Mouse (Mus musculus) effector memory CD4-positive, alpha-beta T cell, adult 5 months (primary cell): ENCODE measurements around the gene Fam71f1. TPM values are rescaled to one million over a fixed set of nuclear protein-coding genes. Genes with fewer than 3 reads are reported as not detected.

Experiments used
- polyA plus RNA-seq: library from polyadenylated mRNA; unstranded; fragments of 100-300 nt; shearing (Covaris generic); gene quantifications from one replicate; pipeline ENCODE4 v1.2.1, GENCODE M21; 2017

Gene Fam71f1
- polyA plus RNA-seq, result not detected

DNA sequence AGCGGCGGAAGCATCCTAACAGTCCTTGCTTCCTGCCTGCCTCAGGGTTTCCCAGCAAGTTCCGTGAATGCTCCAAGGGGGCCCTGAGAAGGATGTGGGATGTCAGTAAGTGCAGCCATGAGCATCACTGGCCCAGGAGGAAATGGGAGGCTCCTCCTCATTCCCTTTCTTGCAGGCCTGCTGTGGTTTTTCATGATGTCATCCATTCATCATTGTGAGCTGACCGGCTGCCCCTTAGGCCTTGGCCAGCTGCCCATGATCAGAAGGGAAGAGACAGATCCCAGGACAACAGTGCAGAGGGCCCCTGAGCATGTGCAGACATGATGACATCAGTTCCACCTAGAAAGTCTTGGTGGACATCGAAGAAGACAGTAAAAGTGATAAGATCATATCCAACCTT lies at the start of gene Fam71f1:
Fam71f1 (plus strand) TSS at position 262 of the 400 bp plus-strand sequence.

DNA sequence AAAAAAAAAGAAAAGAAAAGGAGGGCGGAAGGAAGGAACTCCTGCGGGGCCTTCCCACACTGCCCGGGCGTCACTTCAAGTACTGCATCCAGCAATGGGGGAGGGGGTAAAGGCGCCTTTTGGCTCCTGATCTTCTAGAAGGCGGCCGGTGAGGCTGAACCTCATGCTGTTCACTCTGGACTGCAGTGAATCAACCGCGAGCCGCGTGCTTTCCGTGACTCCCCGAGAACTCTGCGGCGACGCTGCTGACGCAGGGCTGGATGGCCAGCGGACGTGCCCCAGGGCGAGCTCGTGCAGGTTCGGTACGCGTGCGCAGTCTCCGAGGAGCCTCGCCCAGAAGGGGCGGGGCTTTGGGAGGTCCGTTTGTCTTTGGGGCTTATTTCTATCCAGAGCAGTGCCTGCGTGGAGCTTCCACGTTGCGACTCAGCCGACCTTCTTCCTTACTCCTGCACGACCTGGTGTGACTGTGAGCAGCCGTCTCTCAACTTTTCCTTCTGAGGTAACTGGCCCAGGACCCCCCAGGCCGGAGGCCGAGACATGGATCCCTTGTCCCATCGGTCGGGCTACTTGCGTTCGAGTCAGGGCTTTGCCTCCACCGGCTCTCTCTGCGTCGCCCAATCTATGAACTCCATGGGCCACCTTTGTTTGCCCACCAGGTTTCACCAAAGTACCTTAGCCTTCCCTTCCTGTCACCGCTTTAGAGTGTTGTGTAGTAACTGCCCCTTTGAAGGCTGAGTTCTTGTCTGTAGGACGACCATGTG lies 46.4 kb upstream of the Fam71f1 start, which contains the start of gene Hilpda:
Hilpda (plus strand) TSS at position 177 of the 761 bp plus-strand sequence.

GRCm38 (mm10) chr6:29279293-29279692 lies 39.6 kb upstream of the Fam71f1 start, which contains the start of gene Fam71f2:
Gene Fam71f2, plus strand, starts transcription at chr6:29279593.

GRCm38 (mm10) chr6:29347665-29348370 lies 28.9 kb downstream of the Fam71f1 start, which contains the start of gene Calu:
Gene Calu, plus strand, starts transcription at chr6:29348069.

Other genes starting within 250 kb of the Fam71f1 start
- 66.3 TPM for gene Rbm28, start 154.1 kb upstream of the Fam71f1 start, polyA plus RNA-seq
- 0.17 TPM for gene Prrt4, start 139.6 kb upstream of the Fam71f1 start, polyA plus RNA-seq
- gene Impdh1, start 102.8 kb upstream of the Fam71f1 start, polyA plus RNA-seq, result 119 TPM
- gene Hilpda, start 46.7 kb upstream of the Fam71f1 start, polyA plus RNA-seq, result 230 TPM
- gene Fam71f2, start 39.5 kb upstream of the Fam71f1 start, polyA plus RNA-seq, result 0.99 TPM
- gene Calu, start 28.9 kb downstream of the Fam71f1 start, polyA plus RNA-seq, result 84.0 TPM
- gene Opn1sw, start 69.3 kb downstream of the Fam71f1 start, polyA plus RNA-seq, result not detected
- gene Ccdc136, start 77.2 kb downstream of the Fam71f1 start, polyA plus RNA-seq, result 1.2 TPM
- not detected for gene Flnc, start 114.1 kb downstream of the Fam71f1 start, polyA plus RNA-seq
- 295 TPM for gene Atp6v1f, start 148.6 kb downstream of the Fam71f1 start, polyA plus RNA-seq
- not detected for gene Atp6v1fnb, start 152.3 kb downstream of the Fam71f1 start, polyA plus RNA-seq
- 0.32 TPM for gene Kcp, start 188.8 kb downstream of the Fam71f1 start, polyA plus RNA-seq
- 19.7 TPM for gene Irf5, start 207.5 kb downstream of the Fam71f1 start, polyA plus RNA-seq